Mouse (Mus musculus): Measurements from ENCODE around the gene Hist3h2a.

- TF ChIP-seq POLR2A (IDR thresholded peaks at IDR 0.05; ENCODE audit: insufficient read length, low read depth) (no peak), MYOD1 (IDR thresholded peaks at IDR 0.05; ENCODE audit: control insufficient read depth in 1 of 3, insufficient read length in 2 of 3, low read depth in 2 of 3) (no peak), MAX (IDR thresholded peaks at IDR 0.05; ENCODE audit: low read depth) (no peak), MYOG (IDR thresholded peaks at IDR 0.05; ENCODE audit: control insufficient read depth in 1 of 3, insufficient read depth in 1 of 3, insufficient read length in 2 of 3, low read depth in 2 of 3) (no peak), REST (IDR thresholded peaks at IDR 0.05; ENCODE audit: insufficient read depth, insufficient read length) (no peak), TCF12 (IDR thresholded peaks at IDR 0.05; ENCODE audit: insufficient read depth, poor library complexity, severe bottlenecking) (no peak), E2F4 (IDR thresholded peaks at IDR 0.05; ENCODE audit: insufficient read depth) (no peak), CEBPB (IDR thresholded peaks at IDR 0.05; ENCODE audit: insufficient read depth, poor library complexity, severe bottlenecking) (no peak), USF1 (IDR thresholded peaks at IDR 0.05; ENCODE audit: low read depth) (no peak)
Measured at GRCm38 (mm10) chr11:58961364-58962177, 7.1 kb downstream of the Hist3h2a start.

All from myocyte (in vitro differentiated cells).